Mouse (Mus musculus) gastrocnemius, adult 18-20 months (tissue): ENCODE measurements at regions not wholly inside any gene's neighbourhood (a gene's known extent, or its start where the extent isn't known, plus 50 kb on each side); places are given as distances from the start of the nearest gene placed in this dataset.

Experiments
- DNase-seq: peaks from one replicate; pipeline ENCODE4 v3.0.0; 2021; ENCODE audit warnings: low spot score

DNA sequence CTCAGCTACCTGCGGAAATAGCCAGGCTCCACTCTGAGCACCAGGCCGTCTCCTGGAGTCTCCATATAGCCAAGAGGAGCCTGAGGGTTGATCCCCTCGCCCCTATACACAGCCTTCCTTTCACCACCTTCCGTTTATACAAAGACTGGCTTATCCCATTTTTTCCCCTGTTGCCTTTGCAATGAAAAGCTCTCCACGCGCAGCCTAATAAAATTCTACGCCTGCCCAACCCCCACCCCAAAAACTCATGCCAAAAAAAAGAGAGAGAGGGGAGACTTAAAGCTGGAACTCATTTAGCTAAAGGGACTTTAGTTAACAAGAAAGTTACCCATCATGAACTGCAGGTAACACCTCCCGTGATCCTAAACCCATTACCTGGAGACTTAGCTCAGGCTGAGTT, 762.5 kb downstream of the Kcnj2 start:
- DNase-seq, result no peak

- DNase-seq, result no peak
Measured at GRCm38 (mm10) chr11:111838996-111839395, 773.0 kb downstream of the Kcnj2 start.

- no peak for DNase-seq
Measured at GRCm38 (mm10) chr11:111843728-111844258, 777.8 kb downstream of the Kcnj2 start.

DNA sequence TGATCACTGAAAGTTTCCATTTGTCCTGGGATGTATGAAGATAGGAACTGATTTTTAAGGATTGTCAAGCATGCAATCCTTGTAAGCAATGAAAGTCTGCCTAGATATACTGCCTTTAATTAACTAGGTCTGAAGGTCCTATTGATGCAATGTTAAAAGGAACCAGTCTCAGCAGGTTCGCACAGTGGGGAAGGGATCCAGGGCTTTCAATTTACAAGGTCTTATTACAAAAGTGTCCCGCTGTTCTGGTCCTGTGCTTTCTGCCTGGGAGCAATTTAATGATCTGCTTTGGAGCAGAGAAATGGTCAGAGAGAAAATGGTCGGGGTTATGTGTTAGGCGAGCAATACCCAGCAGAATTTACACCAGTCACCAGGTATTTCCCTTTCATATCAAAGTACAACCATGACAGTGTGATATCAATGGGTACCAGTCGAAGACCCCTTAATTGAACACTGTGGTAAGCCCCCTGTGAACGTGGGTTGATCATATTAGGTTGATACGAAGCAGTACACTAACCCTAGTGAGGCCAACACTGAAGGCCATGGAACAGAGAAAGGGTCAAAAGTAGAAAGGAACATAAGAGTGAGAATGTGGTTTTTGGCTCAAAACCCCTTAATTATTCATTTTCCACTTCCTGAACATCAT, 778.5 kb downstream of the Kcnj2 start:
- DNase-seq, result no peak

GRCm38 (mm10) chr11:111857288-111857687, 791.3 kb downstream of the Kcnj2 start:
- DNase-seq, result no peak

DNA sequence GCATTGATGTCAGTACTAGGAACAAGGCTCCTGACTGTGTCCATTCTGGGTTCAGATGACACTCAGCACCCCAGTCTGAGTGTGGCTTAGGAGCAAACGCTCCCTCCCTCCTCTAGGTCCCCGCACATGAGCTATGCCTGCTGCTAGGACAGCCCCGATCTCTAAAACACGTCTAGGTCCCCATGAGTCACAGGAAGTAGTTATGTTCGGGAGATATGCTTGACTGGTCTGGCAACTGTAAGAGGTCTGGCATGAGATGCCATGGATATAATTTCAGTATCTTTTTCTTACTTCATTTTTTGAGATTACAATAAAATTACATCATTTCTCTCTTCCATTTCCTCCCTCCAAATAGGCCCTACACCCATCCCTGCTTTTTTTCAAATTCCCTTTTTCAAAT, 792.1 kb downstream of the Kcnj2 start:
- no peak for DNase-seq

GRCm38 (mm10) chr11:111865143-111865542, 799.2 kb downstream of the Kcnj2 start:
- no peak for DNase-seq

- DNase-seq, result no peak
Measured at GRCm38 (mm10) chr11:111875406-111875805, 809.4 kb downstream of the Kcnj2 start.

DNA sequence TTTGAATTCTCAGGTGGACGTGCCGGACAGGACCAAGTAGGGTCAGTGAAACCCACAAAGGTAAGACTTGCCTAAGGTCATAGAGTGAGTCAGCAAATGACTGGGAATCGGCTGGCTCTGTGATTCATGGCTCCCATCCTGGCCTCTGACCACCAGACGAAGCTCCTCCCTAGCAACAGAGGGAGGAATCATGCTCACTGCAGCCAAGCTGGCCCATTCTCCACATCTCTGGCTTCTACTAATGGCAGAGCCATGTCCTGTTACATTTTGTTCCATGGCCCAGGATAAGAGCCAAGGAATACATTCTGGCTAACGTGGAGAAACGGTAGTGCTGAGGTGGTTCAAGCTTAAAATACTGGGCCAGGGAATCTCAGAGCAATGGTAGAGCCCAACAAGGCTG, 814.2 kb downstream of the Kcnj2 start:
- DNase-seq, result peak; percentile 37

- DNase-seq, result no peak
Measured at GRCm38 (mm10) chr11:111890026-111890425, 824.1 kb downstream of the Kcnj2 start.

- DNase-seq, result no peak
Measured at GRCm38 (mm10) chr11:111893861-111894260, 827.9 kb downstream of the Kcnj2 start.

DNA sequence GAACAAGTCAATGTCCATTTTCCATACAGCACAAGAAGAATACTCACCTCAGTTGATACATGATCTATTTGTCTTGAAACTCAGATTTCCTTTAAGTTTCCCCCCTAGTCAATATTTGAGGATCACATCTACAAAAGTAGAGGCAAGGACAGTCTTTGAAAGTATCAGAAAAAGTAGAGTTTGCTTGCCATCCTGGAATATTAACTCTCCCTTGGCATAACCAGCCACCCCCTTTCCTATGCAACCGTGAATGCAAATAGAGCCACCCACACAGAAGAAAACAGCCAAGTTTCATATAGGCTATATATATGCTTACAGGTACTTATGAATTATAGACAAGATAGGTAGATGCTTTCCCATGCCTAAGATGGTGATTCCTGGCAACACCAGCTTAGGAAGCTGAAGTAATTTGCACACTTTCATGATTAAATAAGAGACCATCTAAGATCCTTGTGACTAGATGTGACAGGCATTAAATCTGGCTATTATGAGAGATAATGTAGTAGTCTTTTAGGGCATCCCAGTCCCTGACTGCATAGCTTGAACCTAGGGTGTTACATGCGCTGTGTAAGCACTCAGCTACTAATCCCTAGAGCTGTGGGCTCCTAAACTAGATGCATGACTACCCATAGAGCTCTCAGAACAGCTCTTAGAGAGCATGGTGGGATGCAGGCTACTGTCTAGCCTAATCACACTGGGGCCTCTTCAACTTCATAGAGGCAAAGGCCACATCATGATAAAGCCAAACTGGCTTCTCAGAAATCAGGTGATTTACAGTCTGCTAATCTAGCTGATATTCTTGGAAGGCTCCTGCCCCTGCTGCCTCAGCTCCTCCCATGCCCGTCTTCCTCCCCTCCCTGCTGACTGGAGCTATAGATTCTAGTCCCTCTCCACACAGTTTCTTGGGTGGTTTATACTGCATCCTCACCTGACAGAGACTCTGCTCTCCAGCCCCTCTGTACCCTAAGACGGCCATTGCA, 829.5 kb downstream of the Kcnj2 start:
- DNase-seq, result no peak

GRCm38 (mm10) chr11:111897001-111897400, 831.0 kb downstream of the Kcnj2 start:
- no peak for DNase-seq

DNA sequence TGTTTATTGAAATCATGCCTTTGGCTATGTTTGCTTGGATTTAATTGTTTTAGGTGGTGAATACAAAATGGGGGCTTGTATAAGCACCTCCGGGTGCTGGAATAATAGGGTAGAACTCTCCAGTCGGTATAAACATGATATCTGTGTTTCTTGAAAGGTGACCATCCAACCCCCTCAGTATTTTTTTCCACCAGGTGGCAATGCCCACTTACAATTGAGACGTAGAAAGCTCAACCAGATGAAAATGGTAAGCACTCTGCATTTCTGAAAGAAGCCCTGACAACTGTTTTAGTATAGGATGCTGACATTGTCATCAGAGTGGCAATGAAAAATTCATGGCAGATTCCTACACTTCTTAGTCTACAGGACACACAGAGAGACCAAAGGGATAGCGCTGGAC, 838.1 kb downstream of the Kcnj2 start:
- no peak for DNase-seq

- DNase-seq, result no peak
Measured at GRCm38 (mm10) chr11:111913891-111914290, 847.9 kb downstream of the Kcnj2 start.

GRCm38 (mm10) chr11:111926336-111926735, 855.7 kb upstream of the Sox9 start:
- no peak for DNase-seq

DNA sequence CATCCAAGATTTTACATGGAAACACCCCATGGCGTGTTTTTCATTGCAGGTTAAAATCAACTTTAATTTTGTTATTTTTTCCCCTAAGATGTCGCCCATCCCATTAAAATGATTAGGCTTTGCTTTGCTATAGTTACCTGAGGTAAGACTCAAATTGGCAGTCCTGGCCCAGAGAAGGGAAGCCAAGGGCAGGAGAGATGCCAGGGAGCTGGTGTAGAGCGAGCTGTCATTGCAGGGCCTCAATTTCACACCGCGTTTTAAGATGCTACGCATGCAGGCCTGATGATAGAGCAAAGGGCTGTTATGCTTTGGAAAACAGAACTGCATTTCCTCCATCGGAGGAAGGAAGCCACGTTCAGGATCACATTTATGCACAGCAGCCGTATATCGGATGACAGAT, 852.7 kb upstream of the Sox9 start:
- DNase-seq, result no peak

- no peak for DNase-seq
Measured at GRCm38 (mm10) chr11:111932052-111932451, 850.0 kb upstream of the Sox9 start.

DNA sequence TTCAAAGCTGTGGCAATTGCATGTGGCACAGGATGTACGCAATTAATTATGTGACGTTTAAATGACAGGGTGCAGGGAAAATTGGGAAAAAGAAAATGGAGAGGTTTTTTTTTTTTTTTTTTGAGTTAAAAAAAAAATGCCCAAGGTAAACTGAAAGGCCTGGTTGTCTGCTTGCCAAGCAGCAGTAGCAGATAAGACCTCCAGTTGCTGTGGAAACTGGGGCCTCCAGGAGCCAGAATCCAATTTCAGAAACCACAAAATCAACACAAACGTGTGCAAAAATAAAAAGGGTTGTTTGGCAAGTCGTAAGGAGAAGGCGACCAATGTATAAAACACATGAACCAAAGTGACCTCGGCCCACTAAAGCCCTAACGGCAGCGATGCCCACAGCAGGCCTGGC, 837.7 kb upstream of the Sox9 start:
- DNase-seq, result no peak

DNA sequence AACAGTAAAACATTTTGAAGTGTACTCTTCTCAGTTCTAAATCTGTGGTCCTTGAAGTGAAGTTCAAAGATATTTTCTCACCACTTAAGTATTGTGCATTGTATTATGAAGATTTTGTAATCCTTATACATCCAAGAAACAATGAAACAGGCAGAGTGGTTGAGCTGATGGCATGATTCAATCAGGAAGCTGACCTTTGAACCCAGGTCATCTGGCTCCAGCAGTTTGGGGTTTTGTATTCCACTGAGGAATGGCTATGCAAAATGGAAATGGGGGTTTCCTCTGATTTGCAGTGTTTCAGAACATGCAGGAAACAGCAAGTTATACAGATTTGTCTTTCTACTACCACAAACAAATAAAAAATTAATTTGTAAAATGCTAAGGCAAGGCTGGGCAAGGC, 836.2 kb upstream of the Sox9 start:
- no peak for DNase-seq

DNA sequence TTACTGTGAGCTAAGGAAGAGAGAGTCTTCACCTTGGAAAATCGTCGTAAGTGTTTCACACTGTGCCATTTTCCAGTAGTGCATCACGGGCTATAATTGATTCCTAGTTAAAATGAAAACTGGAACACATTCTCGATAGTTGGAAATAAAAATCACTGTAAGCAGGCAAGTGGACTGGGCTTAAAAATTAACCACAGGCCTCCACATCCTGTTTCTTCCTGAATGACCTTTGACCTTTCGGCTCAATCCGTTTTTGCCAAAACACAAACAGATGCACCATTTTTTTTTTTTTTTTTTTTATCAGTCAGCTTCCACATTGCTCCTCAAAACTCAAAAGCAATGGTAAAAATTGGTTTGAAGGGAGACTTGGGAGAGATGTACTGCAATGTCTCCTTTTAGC, 834.4 kb upstream of the Sox9 start:
- no peak for DNase-seq

GRCm38 (mm10) chr11:111953421-111953820, 828.6 kb upstream of the Sox9 start:
- no peak for DNase-seq
